Mouse (Mus musculus) right cerebral cortex, postnatal 25 days (tissue): ENCODE data around the gene Hmgb2.
A peak's percentile ranks its signal among the peaks of the same experiment; 100 is the strongest.
"Not testable (repeated sequence)": the region's sequence is repeated elsewhere in the genome, so short reads cannot be mapped to it uniquely, and the experiment has no call there.

Experiments
- DNase-seq: peaks from one replicate; pipeline ENCODE4 v3.0.0; 2022

The Hmgb2 gene

GRCm38 (mm10) chr8:57511316-57512118, at the start of gene Hmgb2:
Hmgb2 (plus strand) TSS chr8:57511907.
- DNase-seq, result peak; percentile 99

- no peak for DNase-seq
Measured at GRCm38 (mm10) chr8:57462839-57463238, 48.9 kb upstream of the Hmgb2 start.

GRCm38 (mm10) chr8:57463757-57464156, 48.0 kb upstream of the Hmgb2 start:
- no peak for DNase-seq

- DNase-seq, result no peak
Measured at GRCm38 (mm10) chr8:57468624-57469023, 43.1 kb upstream of the Hmgb2 start.

GRCm38 (mm10) chr8:57470863-57471262, 40.8 kb upstream of the Hmgb2 start:
- no peak for DNase-seq

GRCm38 (mm10) chr8:57473751-57474150, 38.0 kb upstream of the Hmgb2 start:
- DNase-seq, result no peak

GRCm38 (mm10) chr8:57478406-57478805, 33.3 kb upstream of the Hmgb2 start:
- no peak for DNase-seq

GRCm38 (mm10) chr8:57479700-57480099, 32.0 kb upstream of the Hmgb2 start:
- DNase-seq, result no peak

- DNase-seq, result no peak
Measured at GRCm38 (mm10) chr8:57480606-57481005, 31.1 kb upstream of the Hmgb2 start.

- DNase-seq, result peak; percentile 59
Measured at GRCm38 (mm10) chr8:57486491-57487440, 24.9 kb upstream of the Hmgb2 start.

GRCm38 (mm10) chr8:57487441-57488155, 24.1 kb upstream of the Hmgb2 start, which contains the start of gene Sap30:
Sap30 (minus strand) TSS chr8:57487860.
- DNase-seq, result peak; percentile 99

- peak; percentile 23 for DNase-seq
Measured at GRCm38 (mm10) chr8:57488312-57488765, 23.4 kb upstream of the Hmgb2 start.

GRCm38 (mm10) chr8:57489366-57489765, 22.3 kb upstream of the Hmgb2 start:
- no peak for DNase-seq

GRCm38 (mm10) chr8:57489896-57490295, 21.8 kb upstream of the Hmgb2 start:
- DNase-seq, result no peak

GRCm38 (mm10) chr8:57491873-57492272, 19.8 kb upstream of the Hmgb2 start:
- no peak for DNase-seq

- DNase-seq, result no peak
Measured at GRCm38 (mm10) chr8:57498494-57498846, 13.2 kb upstream of the Hmgb2 start.

GRCm38 (mm10) chr8:57498847-57499511, 12.7 kb upstream of the Hmgb2 start:
- DNase-seq, result no peak

- peak; percentile 33 for DNase-seq
Measured at GRCm38 (mm10) chr8:57503641-57504040, 8.1 kb upstream of the Hmgb2 start.

- not testable (repeated sequence) for DNase-seq
Measured at GRCm38 (mm10) chr8:57505500-57505899, 6.2 kb upstream of the Hmgb2 start.

GRCm38 (mm10) chr8:57507556-57508063, 4.1 kb upstream of the Hmgb2 start:
- no peak for DNase-seq

- no peak for DNase-seq
Measured at GRCm38 (mm10) chr8:57508657-57509056, 3.0 kb upstream of the Hmgb2 start.

GRCm38 (mm10) chr8:57510791-57511315, 854 bp upstream of the Hmgb2 start:
- DNase-seq, result no peak
